Mouse (Mus musculus): ENCODE data around the gene Bcl6. TPM values are rescaled to one million over a fixed set of nuclear protein-coding genes. Genes with fewer than 3 reads are reported as not detected.

The Bcl6 gene
- polyA plus RNA-seq, 1 experiment, result 13.1 TPM

DNA sequence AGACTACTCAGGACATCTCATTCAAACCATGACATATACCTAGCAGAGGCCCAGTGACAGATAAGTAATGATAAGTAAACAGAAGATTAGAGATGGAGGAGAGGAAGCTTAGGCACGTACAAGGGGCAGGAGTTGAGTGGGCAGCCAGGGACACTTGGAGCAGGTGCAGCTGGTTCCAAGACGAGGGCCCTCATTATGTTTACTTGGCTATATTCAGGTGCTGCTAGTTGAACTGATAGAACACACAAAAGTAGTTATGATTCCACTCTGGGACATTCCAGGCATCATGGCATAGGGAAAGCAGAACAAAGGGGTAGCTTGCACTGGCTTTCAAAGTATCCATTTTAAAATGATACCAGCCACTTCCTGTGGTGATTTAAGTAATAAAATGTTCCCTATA is 54.3 kb downstream of the Bcl6 start:
- H3K27ac ChIP-seq (ENCODE audit: insufficient read depth, low read length), result no peak overlapping the region
- no peak overlapping the region for H3K4me3 ChIP-seq (ENCODE audit: insufficient read depth, low read length)
- TF ChIP-seq POLR2A (IDR thresholded peaks at IDR 0.05; ENCODE audit: low read depth, low read length) (no peak), CTCF (IDR thresholded peaks at IDR 0.05; ENCODE audit: borderline replicate concordance, insufficient read depth, low read length) (no peak)
- H3K4me1 ChIP-seq (ENCODE audit: control insufficient read depth, insufficient read depth, low read length), result no peaks in the 10 kb centered on the region

DNA sequence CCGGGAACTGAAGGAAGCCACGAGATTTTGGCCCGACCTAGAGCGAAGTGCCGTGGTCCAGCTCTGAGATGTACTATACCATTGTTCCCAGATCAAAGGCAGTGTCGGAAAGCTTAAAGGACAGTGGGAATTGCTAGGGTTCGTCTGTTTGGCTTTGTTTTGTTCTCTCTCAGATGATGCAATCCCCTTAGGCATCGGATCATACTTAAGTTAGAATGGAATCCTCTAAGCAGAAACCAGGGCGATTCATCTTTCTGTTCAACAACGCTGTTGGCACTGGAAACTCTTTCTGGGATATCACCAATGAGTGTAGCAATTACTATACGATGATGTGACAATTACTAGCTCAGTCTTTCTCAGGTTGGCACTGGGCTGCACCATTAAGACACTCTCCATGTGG is 56.4 kb downstream of the Bcl6 start, which contains the start of gene Rtp2:
Gene Rtp2 (minus strand): TSS at position 101 of the 400 bp plus-strand sequence.
- Histone ChIP-seq H3K4me3 (ENCODE audit: insufficient read depth, low read length) (no peak within 1 kb of the TSS), H3K4me1 (ENCODE audit: control insufficient read depth, insufficient read depth, low read length) (no peaks in the 10 kb centered on the region), H3K27ac (ENCODE audit: insufficient read depth, low read length) (no peak within 1 kb of the TSS)
- TF ChIP-seq CTCF (IDR thresholded peaks at IDR 0.05; ENCODE audit: borderline replicate concordance, insufficient read depth, low read length), result no peak

DNA sequence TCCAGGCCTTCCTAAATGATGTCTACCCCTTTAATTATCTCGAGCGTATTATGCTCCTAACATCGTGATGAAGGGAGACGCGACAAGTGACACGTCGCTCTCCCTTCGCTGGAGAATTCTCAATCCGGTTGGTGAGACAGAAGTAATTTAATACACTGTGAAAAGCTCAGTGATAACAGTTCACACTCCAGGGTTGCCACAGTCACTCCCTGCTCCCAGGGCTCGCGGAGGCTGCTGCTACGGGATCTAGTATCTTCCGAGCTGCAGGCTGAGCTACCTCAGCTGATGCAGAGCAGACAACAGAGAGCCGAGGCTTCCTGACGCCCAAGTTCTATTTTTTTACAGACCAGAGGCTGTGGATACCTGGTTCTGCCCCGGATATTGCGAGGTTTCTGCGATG is 57.4 kb downstream of the Bcl6 start:
- no peaks in the 10 kb centered on the region for H3K4me1 ChIP-seq (ENCODE audit: control insufficient read depth, insufficient read depth, low read length)
- TF ChIP-seq CTCF (IDR thresholded peaks at IDR 0.05; ENCODE audit: borderline replicate concordance, insufficient read depth, low read length) (no peak), POLR2A (IDR thresholded peaks at IDR 0.05; ENCODE audit: low read depth, low read length) (no peak)
- no peak overlapping the region for H3K27ac ChIP-seq (ENCODE audit: insufficient read depth, low read length)
- H3K4me3 ChIP-seq (ENCODE audit: insufficient read depth, low read length), result no peak overlapping the region

DNA sequence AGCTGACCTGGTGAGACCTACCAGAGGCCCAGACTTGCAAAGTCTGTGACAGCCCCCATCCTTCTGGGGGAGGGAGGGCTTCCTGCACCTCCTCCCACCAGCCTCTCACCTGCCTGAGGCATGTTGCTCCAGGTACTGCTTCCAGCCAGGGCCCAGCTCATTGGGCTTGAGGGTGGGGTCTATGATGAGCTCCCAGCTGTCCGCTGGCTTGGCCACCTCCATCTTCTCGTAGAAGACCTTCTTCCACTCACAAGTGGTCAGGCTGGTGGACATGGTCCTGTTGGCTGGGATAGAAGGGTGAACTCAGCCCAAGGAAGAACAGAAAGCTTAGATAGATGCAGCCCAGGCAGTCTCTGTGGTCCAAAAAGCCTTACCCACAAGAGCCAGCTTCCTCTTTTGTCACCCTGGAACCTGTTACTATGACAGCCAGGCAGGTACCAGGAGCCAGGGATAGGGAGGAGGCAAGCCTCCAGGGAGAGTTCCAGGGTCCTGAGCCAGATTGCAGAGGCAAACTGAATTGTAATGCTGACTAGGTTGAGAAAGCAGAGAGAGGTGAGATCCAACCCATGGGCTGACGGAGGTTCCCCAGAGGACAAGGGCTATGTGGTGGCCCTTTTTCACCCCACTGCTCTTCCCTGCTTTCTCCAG is 58.1 kb downstream of the Bcl6 start:
- Histone ChIP-seq H3K4me3 (ENCODE audit: insufficient read depth, low read length) (no peak overlapping the region), H3K27ac (ENCODE audit: insufficient read depth, low read length) (no peak overlapping the region), H3K4me1 (ENCODE audit: control insufficient read depth, insufficient read depth, low read length) (no peaks in the 10 kb centered on the region)
- TF ChIP-seq CTCF (IDR thresholded peaks at IDR 0.05; ENCODE audit: borderline replicate concordance, insufficient read depth, low read length) (no peak), POLR2A (IDR thresholded peaks at IDR 0.05; ENCODE audit: low read depth, low read length) (no peak)

DNA sequence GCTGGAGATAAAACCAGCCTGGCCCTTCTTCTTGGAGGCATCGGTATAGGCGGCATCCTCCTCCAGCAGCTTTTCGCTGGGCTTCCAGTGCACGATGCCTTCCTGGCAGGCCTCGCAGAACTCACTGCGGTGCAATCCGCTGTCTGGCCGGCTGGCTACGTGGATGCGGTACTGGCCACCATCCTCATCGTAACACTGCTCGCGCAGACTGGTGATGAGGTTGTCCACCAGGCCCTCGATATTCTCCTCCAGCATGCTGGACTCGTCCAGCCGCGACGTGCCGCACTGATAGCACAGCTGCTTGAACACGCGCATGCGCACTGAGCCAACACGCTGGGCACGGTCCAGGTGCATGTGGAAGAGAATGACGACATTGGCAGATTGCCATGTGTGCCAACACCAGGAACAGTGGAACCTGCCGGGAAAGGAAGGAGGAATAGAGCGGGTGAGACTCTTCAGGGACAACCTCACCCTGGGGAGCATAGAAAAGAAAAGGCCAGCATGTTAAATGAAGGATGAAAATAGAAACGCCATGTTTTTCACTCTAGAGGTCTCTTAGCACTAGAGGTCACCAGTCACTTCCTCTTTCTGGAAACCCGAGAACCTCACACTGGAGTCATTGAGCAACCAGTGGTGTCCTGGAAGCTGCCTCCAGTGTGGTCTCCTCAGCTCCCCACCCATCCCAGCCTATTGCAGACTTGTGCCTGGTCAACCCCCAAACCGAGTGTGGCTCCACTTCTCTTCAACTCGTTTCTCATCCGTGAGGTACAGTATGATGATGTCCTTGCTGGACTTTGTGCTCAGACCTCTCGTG is 61.1 kb downstream of the Bcl6 start:
- H3K27ac ChIP-seq (ENCODE audit: insufficient read depth, low read length), result no peak overlapping the region
- H3K4me3 ChIP-seq (ENCODE audit: insufficient read depth, low read length), result no peak overlapping the region
- TF ChIP-seq CTCF (IDR thresholded peaks at IDR 0.05; ENCODE audit: borderline replicate concordance, insufficient read depth, low read length), result no peak
- TF ChIP-seq POLR2A (IDR thresholded peaks at IDR 0.05; ENCODE audit: low read depth, low read length), result no peak
- no peaks in the 10 kb centered on the region for H3K4me1 ChIP-seq (ENCODE audit: control insufficient read depth, insufficient read depth, low read length)

DNA sequence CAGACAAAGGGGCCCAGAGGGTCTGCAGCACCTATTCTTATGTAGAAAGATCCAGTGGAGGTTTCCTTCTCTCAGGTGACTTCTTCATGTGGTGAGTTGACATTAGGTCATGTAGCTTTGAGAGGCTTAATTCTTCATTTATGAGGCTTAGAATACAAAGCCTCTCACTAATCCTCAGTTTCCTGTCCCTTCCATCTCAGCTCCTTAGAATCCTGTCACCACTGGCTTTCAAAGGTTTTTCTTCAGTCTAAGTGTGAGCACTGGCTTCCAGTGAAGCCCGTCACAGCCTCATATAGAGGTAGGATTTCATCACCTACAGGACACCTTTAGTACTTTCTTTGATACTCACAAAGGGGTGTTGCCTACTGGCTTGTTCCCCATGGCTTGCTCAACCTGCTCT is 65.7 kb downstream of the Bcl6 start:
- H3K4me3 ChIP-seq (ENCODE audit: insufficient read depth, low read length), result no peak overlapping the region
- H3K27ac ChIP-seq (ENCODE audit: insufficient read depth, low read length), result no peak overlapping the region

DNA sequence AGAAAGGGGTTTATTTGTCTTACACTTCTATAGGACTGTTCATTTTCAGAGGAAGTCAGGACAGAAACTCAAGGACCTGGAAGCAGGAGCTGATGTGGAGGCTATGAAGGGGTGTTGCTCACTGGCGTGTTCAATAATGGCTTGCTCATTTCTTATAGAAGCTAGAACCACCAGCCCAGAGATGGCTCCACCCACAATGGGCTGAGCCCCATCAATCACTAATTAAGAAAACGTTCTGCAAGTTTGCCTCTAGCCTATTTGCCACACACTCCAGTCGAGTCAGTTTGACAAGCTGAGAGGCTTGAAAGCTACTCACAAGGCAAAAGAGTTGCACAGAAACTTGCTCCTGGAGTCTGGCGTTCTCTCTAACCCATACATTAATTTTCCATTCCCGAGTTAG is 67.0 kb downstream of the Bcl6 start:
- Histone ChIP-seq H3K27ac (ENCODE audit: insufficient read depth, low read length) (no peak overlapping the region), H3K4me1 (ENCODE audit: control insufficient read depth, insufficient read depth, low read length) (no peaks in the 10 kb centered on the region), H3K4me3 (ENCODE audit: insufficient read depth, low read length) (no peak overlapping the region)
- TF ChIP-seq POLR2A (IDR thresholded peaks at IDR 0.05; ENCODE audit: low read depth, low read length), result no peak
- no peak for TF ChIP-seq CTCF (IDR thresholded peaks at IDR 0.05; ENCODE audit: borderline replicate concordance, insufficient read depth, low read length)

More for the DNA sequence above, 65.7 kb downstream of the Bcl6 start:
- no peaks in the 10 kb centered on the region for H3K4me1 ChIP-seq (ENCODE audit: control insufficient read depth, insufficient read depth, low read length)
- TF ChIP-seq CTCF (IDR thresholded peaks at IDR 0.05; ENCODE audit: borderline replicate concordance, insufficient read depth, low read length) (no peak), POLR2A (IDR thresholded peaks at IDR 0.05; ENCODE audit: low read depth, low read length) (no peak)

DNA sequence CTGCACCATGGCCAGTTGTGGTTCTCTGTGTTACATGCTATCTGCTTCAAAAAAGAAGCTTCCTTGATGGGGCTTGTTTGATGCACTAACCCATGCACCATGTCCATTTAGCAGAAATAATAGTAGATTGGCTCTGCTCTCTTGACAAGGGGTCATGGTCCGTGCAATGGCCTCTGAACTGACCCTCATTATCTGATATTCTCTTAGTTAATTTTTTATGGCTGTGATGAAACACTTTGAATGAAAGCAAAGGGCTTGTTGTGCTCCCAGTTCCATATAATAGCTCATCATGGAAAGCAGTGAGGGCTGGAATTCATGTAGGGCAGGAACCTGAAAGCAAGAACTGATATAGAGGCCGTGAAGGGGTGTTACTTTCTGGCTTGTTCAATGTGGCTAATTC is 69.2 kb downstream of the Bcl6 start:
- TF ChIP-seq POLR2A (IDR thresholded peaks at IDR 0.05; ENCODE audit: low read depth, low read length) (no peak), CTCF (IDR thresholded peaks at IDR 0.05; ENCODE audit: borderline replicate concordance, insufficient read depth, low read length) (no peak)
- Histone ChIP-seq H3K4me1 (ENCODE audit: control insufficient read depth, insufficient read depth, low read length) (no peaks in the 10 kb centered on the region), H3K27ac (ENCODE audit: insufficient read depth, low read length) (no peak overlapping the region), H3K4me3 (ENCODE audit: insufficient read depth, low read length) (no peak overlapping the region)

Other genes starting within 250 kb of the Bcl6 start
- not detected in 2 replicates for gene Sst, start 97.9 kb downstream of the Bcl6 start, polyA plus RNA-seq (2011; ENCODE audit: insufficient read length, low read depth, missing spikeins)
- not detected in 2 replicates for gene Rtp2, start 56.5 kb downstream of the Bcl6 start, polyA plus RNA-seq (2011; ENCODE audit: insufficient read length, low read depth, missing spikeins)
- gene Gm37419, start 370 bp downstream of the Bcl6 start, polyA plus RNA-seq (2011; ENCODE audit: insufficient read length, low read depth, missing spikeins), result not detected in 2 replicates

Data from embryonic fibroblast, embryonic 13.5 days (primary cell).